Mouse (Mus musculus): ENCODE results near the gene Sh3pxd2a. TPM values are rescaled to one million over a fixed set of nuclear protein-coding genes. Genes with fewer than 3 reads are reported as not detected.
A peak's percentile ranks its signal among the peaks of the same experiment; 100 is the strongest.

The Sh3pxd2a gene
- polyA plus RNA-seq, 1 experiment from 2014 or later: 2.3 TPM

DNA sequence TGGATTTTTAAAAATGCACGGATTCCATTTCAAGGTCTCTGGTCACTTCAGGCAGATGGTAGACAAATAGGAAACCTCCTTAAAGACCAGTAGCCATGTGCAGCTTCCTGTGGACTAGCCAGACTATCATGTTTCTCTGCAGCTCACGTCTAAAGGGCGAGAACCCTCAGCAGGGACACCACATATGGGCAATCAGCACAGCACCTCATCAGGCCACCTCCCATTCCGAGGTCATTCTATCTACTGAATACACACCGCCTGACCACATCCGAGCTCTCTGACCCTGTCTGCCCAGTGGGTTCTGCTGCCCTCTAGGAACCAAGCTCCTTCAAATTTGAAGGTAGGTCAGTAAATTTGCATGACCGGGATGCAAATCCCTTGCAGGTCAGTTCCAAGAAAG, 35.4 kb downstream of the Sh3pxd2a start:
- no peaks in the 10 kb centered on the region for H3K9me3 ChIP-seq
- H3K4me1 ChIP-seq (replicated peaks): peaks cover 27% of the 10 kb centered on the region
- no peaks in the 10 kb centered on the region for H3K27me3 ChIP-seq
- H3K4me3 ChIP-seq: no peak overlapping the region
- H3K9ac ChIP-seq: no peak overlapping the region
- no peak for ATAC-seq (ENCODE audit: low FRiP score, low read depth)
- H3K36me3 ChIP-seq: no peaks in the 10 kb centered on the region
- no peak overlapping the region for H3K4me2 ChIP-seq
- no peak overlapping the region for H3K27ac ChIP-seq (replicated peaks)
- 71% methylated on average over 7 of the region's 7 CpGs for WGBS

DNA sequence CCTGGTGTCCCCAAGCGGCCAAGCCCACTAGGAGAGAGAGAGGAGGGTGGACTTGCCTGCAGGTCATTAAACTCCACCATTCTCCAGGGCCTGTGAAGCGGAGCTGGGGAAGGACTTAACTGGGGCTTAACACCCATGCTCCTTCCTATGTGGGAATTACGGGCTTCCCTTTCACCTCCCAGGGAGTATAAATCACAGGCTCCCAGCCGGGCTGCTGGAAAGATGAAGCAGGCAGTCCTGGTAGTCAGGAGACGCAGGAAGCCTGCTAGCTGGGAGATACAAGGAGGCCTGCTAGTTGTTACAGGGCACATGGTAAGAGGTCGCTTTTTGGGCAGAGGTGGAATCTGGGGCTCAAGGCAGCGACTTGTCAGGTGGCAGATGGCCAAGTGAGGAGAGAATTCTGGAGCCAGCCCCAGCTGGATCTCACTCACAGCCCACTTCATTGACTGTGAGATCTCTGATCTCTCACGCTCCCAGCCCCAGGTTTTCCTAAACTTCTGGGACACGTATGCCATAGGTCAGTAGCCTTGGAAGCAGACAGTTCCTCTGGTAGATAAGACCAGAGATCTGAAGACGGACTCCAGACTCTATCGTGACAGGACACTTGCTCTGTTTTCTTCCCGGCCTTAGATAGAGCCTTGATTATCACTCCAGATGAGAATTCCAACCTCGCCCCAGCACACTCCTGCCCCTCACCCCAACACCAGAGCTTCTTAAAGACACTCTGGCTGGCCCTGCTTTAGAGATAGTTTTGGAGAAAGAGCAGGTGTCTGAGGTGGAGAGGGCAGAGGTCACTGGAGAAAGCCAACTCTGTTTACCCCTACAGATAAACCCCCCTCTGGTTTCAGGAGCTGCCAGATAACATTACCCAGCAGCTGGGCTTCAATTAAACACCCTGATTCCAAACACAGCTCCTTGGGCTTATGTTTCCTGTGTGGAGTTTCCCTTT, 36.1 kb downstream of the Sh3pxd2a start:
- H3K27ac ChIP-seq (replicated peaks): no peak overlapping the region
- no peak overlapping the region for H3K4me3 ChIP-seq
- H3K4me2 ChIP-seq: no peak overlapping the region
- H3K9me3 ChIP-seq: no peaks in the 10 kb centered on the region
- no peak for ATAC-seq (ENCODE audit: low FRiP score, low read depth)
- H3K36me3 ChIP-seq: no peaks in the 10 kb centered on the region
- H3K4me1 ChIP-seq (replicated peaks): peaks cover 27% of the 10 kb centered on the region
- no peak overlapping the region for H3K9ac ChIP-seq
- WGBS: 59% methylated on average over 13 of the region's 13 CpGs
- H3K27me3 ChIP-seq: no peaks in the 10 kb centered on the region

DNA sequence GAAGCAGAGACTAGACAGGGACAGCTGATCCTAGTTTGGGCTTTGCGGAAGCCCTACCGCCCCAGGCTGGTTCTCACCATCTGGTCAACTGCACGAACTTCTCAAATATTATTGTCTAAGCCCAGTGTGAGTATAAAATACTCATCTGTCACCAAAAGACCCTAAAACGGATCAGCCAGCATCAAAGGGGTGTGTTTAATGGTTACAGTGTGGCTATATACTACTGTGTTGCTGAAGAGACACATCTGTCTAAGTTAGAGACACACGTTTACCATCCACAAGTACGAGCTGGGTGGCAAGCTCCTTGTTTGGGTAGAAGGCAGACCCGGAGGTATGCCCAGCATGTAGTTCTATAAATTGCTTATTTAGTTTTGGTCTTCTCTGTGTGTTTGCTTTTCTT, 40.6 kb downstream of the Sh3pxd2a start:
- 86% methylated on average over 7 of the region's 7 CpGs for WGBS
- H3K9ac ChIP-seq: no peak overlapping the region

DNA sequence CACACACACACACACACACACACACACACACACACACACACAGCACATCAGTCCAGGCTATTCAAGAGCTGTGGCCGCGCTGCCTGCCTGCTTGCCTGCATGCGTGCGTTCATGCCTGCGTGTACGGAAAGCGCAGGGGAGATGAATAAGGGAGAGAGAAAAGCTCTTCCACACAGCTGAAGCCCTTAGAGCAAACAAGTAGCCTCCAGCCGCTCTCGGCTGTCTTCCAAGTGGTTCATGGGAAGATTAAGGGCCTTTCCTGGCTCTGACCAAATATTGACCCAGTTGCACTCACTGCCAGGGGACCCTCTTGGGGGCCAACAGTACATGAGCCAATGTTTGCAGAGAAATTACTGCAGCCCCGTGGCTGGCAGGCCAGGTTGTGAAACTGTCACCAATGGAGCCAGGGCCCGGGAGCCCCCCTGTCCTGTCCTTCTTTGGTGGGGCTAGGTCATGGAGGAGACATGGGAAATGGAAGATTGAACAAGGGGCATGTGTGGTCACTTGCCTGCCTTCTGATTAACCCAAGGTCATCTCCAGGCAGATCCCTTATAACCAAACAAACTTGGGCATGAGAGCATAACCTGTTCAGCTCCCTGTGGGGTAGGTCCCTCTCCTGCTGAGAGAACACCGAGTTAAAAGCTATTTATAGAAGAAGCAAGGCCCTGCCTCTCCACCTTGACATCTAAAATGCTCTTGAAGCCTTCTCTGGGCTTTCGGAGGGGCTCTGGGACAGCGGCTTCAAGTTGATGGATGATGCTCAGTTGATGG, 42.9 kb downstream of the Sh3pxd2a start:
- Histone ChIP-seq H3K27me3 (no peaks in the 10 kb centered on the region), H3K4me1 (replicated peaks) (peaks cover 20% of the 10 kb centered on the region), H3K9ac (no peak overlapping the region), H3K36me3 (no peaks in the 10 kb centered on the region), H3K27ac (replicated peaks) (peak overlapping the region; percentile 46; the same call in 1 of the 2 replicates), H3K9me3 (no peaks in the 10 kb centered on the region), H3K4me3 (no peak overlapping the region), H3K4me2 (no peak overlapping the region)
- WGBS: 63% methylated on average over 14 of the region's 14 CpGs
- ATAC-seq (ENCODE audit: low FRiP score, low read depth): peak; percentile 47

More for the DNA sequence above, 40.6 kb downstream of the Sh3pxd2a start:
- Histone ChIP-seq H3K4me2 (no peak overlapping the region), H3K27ac (replicated peaks) (no peak overlapping the region), H3K4me3 (no peak overlapping the region), H3K9me3 (no peaks in the 10 kb centered on the region), H3K36me3 (no peaks in the 10 kb centered on the region), H3K4me1 (replicated peaks) (peaks cover 29% of the 10 kb centered on the region), H3K27me3 (no peaks in the 10 kb centered on the region)
- no peak for ATAC-seq (ENCODE audit: low FRiP score, low read depth)

DNA sequence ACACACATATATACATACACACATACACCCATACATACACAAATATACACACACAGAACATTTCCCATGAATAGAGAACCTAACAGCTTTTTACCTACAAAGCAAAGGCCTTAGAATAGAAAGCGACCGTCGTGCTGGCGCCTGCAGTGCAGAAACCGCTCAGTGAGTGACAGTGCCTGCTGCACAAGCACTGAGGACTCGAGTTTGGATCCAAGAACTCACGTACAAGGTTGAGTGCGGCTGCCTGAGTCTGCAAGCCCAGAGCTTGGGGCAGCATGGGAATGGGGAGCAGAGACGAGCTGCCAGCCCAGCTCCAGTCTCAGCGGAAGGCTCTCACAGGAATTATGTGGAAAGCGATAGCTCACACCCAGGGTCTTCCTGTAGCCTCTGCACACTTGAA, 43.7 kb downstream of the Sh3pxd2a start:
- Histone ChIP-seq H3K4me1 (replicated peaks) (peaks cover 20% of the 10 kb centered on the region), H3K9me3 (no peaks in the 10 kb centered on the region), H3K4me3 (no peak overlapping the region), H3K36me3 (no peaks in the 10 kb centered on the region), H3K27ac (replicated peaks) (0 out of 2 replicates have a peak overlapping the region, but pooled peaks have one; percentile 46), H3K9ac (no peak overlapping the region), H3K27me3 (no peaks in the 10 kb centered on the region), H3K4me2 (no peak overlapping the region)
- WGBS: 75% methylated on average over 11 of the region's 11 CpGs
- no peak for ATAC-seq (ENCODE audit: low FRiP score, low read depth)

DNA sequence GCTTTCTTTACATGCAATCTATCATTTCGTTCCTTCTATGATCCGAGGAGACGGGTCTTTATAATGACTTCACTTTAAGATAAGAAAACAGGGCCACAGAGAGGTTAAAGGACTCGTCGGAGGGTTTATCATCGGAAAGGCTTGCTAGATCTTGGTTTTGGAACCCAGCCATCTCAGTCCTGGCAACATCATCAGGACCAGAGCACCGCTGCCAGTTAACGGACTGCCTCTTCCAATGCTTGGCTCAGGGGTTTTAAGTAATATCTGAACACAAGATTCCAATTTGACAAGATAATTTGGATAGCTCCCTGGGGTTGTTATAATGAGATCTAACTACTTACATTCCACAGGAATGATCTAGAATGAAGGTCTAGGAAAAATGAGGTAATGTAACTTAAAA, 45.0 kb downstream of the Sh3pxd2a start:
- Histone ChIP-seq H3K4me2 (no peak overlapping the region), H3K9me3 (no peaks in the 10 kb centered on the region), H3K4me3 (no peak overlapping the region), H3K27me3 (no peaks in the 10 kb centered on the region), H3K9ac (no peak overlapping the region), H3K27ac (replicated peaks) (no peak overlapping the region), H3K4me1 (replicated peaks) (peaks cover 33% of the 10 kb centered on the region), H3K36me3 (no peaks in the 10 kb centered on the region)
- ATAC-seq (ENCODE audit: low FRiP score, low read depth): no peak
- WGBS: 53% methylated on average over 8 of the region's 8 CpGs

DNA sequence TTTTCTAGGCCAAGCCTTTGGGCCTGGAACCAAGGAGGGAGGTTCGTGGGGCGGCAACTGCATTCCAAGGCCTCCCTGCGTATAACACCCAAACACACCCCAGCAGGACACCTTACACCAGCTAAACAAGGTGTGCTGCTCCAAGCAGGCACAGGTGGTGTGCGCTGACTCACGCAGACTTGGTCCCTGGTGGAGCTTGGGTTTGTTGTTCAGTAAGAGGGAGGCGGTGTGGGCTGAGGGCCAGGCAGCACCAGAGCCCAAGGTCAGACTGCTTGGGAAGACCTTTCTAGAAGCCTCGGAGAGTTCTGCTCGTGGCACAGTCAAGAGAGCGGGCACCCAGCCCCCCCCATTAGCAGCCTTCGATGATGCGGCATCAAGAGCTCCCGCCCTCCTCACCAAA, 48.0 kb downstream of the Sh3pxd2a start:
- Histone ChIP-seq H3K4me1 (replicated peaks) (peaks cover 38% of the 10 kb centered on the region), H3K4me3 (no peak overlapping the region), H3K4me2 (no peak overlapping the region), H3K9me3 (no peaks in the 10 kb centered on the region), H3K27ac (replicated peaks) (no peak overlapping the region), H3K9ac (no peak overlapping the region), H3K27me3 (no peaks in the 10 kb centered on the region), H3K36me3 (no peaks in the 10 kb centered on the region)
- ATAC-seq (ENCODE audit: low FRiP score, low read depth): no peak
- 87% methylated on average over 12 of the region's 12 CpGs for WGBS

DNA sequence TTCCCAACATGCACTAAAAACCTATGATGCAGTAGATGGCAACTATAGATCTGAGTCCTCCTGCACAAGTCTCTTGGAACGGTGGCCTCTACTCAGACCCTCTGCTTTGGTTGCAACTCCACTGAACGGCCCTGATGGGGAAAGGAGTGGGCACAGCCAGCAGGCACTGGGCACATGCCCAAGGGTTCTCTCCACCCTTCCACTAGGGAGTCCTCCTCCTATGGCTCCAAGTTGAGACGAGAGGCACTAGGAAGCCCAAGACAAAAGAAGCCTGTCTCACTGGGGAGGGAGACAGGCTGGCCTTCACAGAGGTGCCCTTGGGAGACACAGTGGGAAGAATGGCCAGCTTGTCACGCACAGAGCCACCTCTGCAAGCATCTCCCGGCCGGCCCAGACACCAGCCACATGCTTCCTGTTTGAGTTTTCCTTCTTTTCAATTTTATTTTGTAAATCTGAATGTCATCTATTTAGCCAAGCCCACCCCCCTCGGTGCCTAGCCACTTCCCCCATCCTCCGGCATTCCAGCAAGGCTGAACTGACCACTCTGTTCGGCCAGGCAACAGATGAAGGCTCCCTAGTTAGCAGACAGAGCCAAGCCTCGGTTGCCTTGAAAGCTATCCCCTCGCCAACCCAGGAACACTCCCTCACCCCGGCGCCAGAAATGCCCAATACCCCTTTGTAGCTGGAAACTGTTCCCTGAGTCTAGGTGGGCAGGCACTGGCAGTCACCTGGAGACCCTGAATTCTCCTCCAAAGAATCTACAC, 49.9 kb downstream of the Sh3pxd2a start:
- H3K27ac ChIP-seq (replicated peaks): no peak overlapping the region
- no peaks in the 10 kb centered on the region for H3K36me3 ChIP-seq
- H3K9ac ChIP-seq: no peak overlapping the region
- no peaks in the 10 kb centered on the region for H3K9me3 ChIP-seq
- H3K4me1 ChIP-seq (replicated peaks): peaks cover 30% of the 10 kb centered on the region
- H3K27me3 ChIP-seq: no peaks in the 10 kb centered on the region
- peak; percentile 44; the same call in 1 of the 2 replicates for ATAC-seq (ENCODE audit: low FRiP score, low read depth)
- WGBS: 61% methylated on average over 13 of the region's 13 CpGs
- H3K4me2 ChIP-seq: no peak overlapping the region
- H3K4me3 ChIP-seq: no peak overlapping the region

DNA sequence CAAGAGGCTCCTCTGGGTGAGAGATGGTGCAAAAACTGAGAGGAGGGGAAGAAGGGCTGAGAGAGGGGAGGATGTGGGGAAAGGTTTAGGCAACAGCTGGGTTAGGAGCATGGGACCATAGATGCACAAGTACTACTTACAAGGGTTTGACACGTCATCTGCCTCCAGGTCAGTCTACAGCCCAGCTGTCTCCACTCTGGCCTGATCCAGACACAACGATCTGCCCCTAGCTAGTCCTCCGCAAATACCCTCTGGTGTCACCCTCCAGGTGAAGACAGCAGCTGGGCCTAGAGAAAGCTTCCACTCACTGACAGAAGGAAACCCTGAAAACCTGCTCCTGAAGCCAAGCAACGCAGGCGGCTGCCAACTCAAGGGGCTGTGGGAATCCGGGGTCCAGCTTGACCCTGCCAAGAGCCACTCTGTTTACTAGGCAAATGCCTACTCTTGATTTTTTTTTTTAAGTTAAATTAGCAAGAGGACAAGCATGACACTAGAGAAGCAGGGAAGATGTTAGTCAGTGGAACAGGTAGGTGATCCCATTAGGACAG, 50.7 kb downstream of the Sh3pxd2a start:
- 72% methylated on average over 6 of the region's 6 CpGs for WGBS
- Histone ChIP-seq H3K4me3 (no peak overlapping the region), H3K9ac (no peak overlapping the region), H3K27me3 (no peaks in the 10 kb centered on the region), H3K27ac (replicated peaks) (no peak overlapping the region), H3K36me3 (no peaks in the 10 kb centered on the region), H3K9me3 (no peaks in the 10 kb centered on the region), H3K4me2 (no peak overlapping the region), H3K4me1 (replicated peaks) (peaks cover 25% of the 10 kb centered on the region)
- no peak for ATAC-seq (ENCODE audit: low FRiP score, low read depth)

DNA sequence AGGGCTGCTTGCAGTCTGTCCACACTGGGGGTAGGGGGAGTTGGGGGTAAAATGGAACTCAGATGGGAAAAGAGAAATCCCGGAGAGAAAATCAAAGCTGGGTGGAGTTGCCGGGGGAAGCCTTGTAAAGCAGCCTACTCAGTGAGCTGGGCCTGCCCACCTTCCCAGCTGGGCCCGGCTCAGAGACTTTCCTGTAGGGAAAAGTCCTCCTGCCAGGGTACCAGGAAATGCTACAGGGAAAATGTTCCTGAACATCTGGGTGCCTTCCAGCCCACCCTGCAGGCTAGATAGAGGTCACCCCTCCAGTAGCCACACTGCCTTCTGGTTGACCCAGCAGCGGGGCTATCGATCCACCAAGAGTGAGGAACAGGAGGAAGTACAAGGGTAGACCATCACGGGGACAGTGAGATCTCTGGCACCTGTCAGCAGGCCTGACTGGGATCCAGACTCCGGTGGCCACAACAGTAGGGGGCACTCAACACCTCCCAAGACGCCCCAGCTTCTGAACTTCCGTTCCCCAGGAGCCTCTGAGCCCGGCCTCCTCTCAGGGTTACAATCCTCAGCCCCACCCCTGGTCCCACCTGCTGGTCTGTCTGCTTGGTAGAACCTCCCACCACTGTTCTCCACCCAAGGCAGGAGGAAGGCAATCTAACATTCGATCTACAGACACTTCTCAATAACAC, 51.5 kb downstream of the Sh3pxd2a start:
- H3K4me3 ChIP-seq: no peak overlapping the region
- H3K9ac ChIP-seq: no peak overlapping the region
- H3K27me3 ChIP-seq: no peaks in the 10 kb centered on the region
- H3K4me1 ChIP-seq (replicated peaks): peaks cover 25% of the 10 kb centered on the region
- no peaks in the 10 kb centered on the region for H3K36me3 ChIP-seq
- ATAC-seq (ENCODE audit: low FRiP score, low read depth): no peak
- H3K9me3 ChIP-seq: no peaks in the 10 kb centered on the region
- no peak overlapping the region for H3K27ac ChIP-seq (replicated peaks)
- 71% methylated on average over 11 of the region's 11 CpGs for WGBS
- no peak overlapping the region for H3K4me2 ChIP-seq

DNA sequence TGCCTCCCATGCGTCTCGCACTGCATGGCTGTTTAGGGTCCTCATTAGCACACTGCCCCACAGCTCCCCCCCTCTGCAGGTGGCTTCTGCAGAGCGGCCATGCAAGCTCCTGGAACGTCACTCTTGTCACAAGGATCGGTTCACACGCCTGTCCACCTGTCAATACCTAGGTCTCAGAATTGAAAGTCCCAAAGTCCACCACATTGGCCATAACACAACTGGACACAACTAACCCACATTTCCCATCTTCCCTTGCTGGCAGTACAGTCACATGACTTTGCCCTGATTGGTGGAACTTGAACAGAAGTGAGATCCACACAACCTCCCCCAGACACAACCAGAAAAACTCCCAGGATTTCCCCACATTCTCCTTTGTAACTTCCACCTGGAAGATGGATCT, 53.9 kb downstream of the Sh3pxd2a start:
- no peak overlapping the region for H3K4me2 ChIP-seq
- H3K27ac ChIP-seq (replicated peaks): no peak overlapping the region
- 93% methylated on average over 6 of the region's 6 CpGs for WGBS
- H3K27me3 ChIP-seq: no peaks in the 10 kb centered on the region
- peaks cover 23% of the 10 kb centered on the region for H3K4me1 ChIP-seq (replicated peaks)
- H3K36me3 ChIP-seq: no peaks in the 10 kb centered on the region
- ATAC-seq (ENCODE audit: low FRiP score, low read depth): no peak
- no peaks in the 10 kb centered on the region for H3K9me3 ChIP-seq
- no peak overlapping the region for H3K9ac ChIP-seq
- H3K4me3 ChIP-seq: no peak overlapping the region

Data from hindbrain, embryonic 15.5 days (tissue).